Mouse (Mus musculus): ENCODE measurements around the gene Trpc1. TPM values are rescaled to one million over a fixed set of nuclear protein-coding genes. Genes with fewer than 3 reads are reported as not detected.

Gene Trpc1
- total RNA-seq, 2 experiments from 2014 or later = 41.0 to 48.0 TPM

Other genes starting within 250 kb of the Trpc1 start
- gene U2surp, start 238.4 kb downstream of the Trpc1 start, total RNA-seq (2021) = 10 to 100 TPM; 59.3 to 70.8 TPM
- gene Paqr9, start 190.7 kb downstream of the Trpc1 start, total RNA-seq (2021) = 10 to 100 TPM; 51.9 to 53.2 TPM
- gene Pcolce2, start 112.8 kb downstream of the Trpc1 start, total RNA-seq (2021) = 1 to 10 TPM; 1.7 to 1.9 TPM
- gene Pls1, start 94.9 kb upstream of the Trpc1 start, total RNA-seq (2021) = 10 to 100 TPM in 1 of 2 experiments, 1 to 10 TPM in 1; 7.0 to 10.2 TPM
- 10 to 100 TPM in 1 of 2 experiments, 1 to 10 TPM in 1; 9.4 to 11.3 TPM for gene Atr, start 107.2 kb upstream of the Trpc1 start, total RNA-seq (2021)
- gene Xrn1, start 204.4 kb upstream of the Trpc1 start, total RNA-seq (2021) = 10 to 100 TPM; 24.0 to 28.5 TPM